Mouse (Mus musculus) adrenal gland, postnatal 36 days (tissue): Measurements from ENCODE around the gene G6pdx. TPM values are rescaled to one million over a fixed set of nuclear protein-coding genes. Genes with fewer than 3 reads are reported as not detected.
A peak's percentile ranks its signal among the peaks of the same experiment; 100 is the strongest.

Experiments used
- DNase-seq, 2 experiments: peaks; one replicate each; pipeline ENCODE4 v3.0.0; 2021; ENCODE audit warnings: mixed read lengths in 1 of 2
- long read RNA-seq, 2 experiments: library from polyadenylated mRNA; stranded (forward); transcript quantifications; one replicate each; pipeline ENCODE4 v2.0.0; 2021; ENCODE audit warnings: borderline sequencing depth in 2 of 2
- total RNA-seq, 2 experiments: library from RNA; stranded (reverse); gene quantifications; 2 replicates each; pipeline ENCODE4 v1.2.3; 2021

G6pdx gene
- 100 to 1,000 TPM; 172 to 176 TPM for total RNA-seq
- long read RNA-seq, experiment 1, transcript G6pdx-201 (13 exons, 2,652 nt): major isoform, 36 of 51 reads
- long read RNA-seq, experiment 1, partial matches to known transcripts: 13 of 51 reads
- long read RNA-seq, experiment 1, other reads (novel, unspliced or antisense): 1 of 51 reads
- long read RNA-seq, experiment 2, transcript G6pdx-201 (13 exons, 2,652 nt): major isoform, 20 of 26 reads
- long read RNA-seq, experiment 2, partial matches to known transcripts: 4 of 26 reads
- long read RNA-seq, experiment 2, other reads (novel, unspliced or antisense): 2 of 26 reads

DNA sequence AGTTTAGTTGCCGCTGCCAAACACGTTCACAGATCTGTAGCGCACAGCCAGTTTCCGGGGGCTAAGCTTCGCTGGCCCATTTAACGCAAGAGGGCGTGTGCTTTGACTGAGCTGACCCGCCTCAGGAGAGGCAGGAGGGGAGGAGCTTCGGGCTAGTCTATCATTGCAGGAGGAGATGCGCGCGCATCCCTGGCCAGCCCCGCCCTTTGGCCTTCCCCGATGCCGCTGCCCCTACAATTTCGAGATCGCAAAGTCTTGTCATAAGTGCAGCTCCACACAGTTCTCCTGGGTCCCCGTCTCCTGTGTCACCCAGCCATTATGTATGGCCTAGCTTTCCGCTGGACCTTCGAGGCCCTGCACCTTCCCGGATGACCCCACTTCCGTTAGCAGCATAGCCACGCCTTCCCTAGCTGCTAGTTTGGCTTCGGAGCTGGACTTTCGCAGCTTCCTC is at the start of gene G6pdx:
TSS of gene G6pdx (minus strand) at position 369 of the 451 bp plus-strand sequence.
- peak; percentile 89 to 91 for DNase-seq

DNA sequence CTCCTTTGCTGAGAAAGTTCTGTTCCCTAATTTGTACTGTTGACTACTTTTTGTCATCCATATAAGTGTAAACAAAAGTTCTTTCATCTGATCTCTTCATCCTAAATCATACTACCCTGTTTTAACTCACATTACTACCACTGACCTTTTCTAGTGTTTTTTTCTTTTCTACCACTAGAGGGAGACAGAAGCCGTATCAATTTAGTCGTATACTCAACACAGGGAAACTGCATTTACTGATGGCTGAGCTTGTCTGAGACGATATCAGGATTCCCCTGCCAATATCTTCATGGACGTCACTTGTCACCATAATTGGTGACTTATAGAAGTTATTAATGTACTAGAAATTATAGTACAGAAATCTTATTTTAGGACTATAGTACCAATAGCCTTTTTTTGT is 23.8 kb upstream of the G6pdx start:
- no peak for DNase-seq

DNA sequence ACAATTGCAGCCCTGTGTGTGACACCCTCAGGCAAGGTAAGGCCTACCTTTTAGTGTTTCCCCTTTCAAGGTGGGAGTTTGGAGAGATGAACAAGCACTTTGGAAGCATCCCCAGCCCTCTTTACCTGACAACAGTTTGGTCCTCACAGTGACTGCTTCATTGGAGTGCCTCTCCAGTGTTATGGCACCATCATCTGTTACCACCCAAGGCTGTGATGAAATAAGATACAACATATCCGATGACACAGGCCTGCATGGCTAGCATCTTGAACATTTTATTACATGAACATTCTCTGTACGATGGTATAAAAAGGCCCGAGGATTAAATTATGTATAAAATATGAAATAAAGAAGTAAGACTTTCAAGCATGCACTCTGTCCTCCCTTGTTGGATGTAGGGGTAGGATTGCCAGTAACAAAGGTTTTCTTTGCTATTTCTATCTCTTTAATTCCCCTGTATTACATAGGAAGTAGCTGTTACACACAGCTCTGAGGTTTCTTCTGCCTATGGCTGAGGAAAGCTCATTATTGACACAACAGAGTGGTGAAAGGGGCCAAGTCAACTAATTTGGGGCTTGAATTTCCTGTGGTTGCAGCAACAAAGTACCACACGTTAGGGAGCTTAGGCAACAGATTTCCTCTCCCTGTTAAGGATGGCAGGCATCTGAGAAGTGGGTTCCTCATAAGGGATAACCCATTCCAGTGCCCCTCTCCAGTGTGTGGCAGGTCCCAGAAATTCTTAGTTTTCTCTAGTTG is 22.3 kb upstream of the G6pdx start:
- no peak for DNase-seq

DNA sequence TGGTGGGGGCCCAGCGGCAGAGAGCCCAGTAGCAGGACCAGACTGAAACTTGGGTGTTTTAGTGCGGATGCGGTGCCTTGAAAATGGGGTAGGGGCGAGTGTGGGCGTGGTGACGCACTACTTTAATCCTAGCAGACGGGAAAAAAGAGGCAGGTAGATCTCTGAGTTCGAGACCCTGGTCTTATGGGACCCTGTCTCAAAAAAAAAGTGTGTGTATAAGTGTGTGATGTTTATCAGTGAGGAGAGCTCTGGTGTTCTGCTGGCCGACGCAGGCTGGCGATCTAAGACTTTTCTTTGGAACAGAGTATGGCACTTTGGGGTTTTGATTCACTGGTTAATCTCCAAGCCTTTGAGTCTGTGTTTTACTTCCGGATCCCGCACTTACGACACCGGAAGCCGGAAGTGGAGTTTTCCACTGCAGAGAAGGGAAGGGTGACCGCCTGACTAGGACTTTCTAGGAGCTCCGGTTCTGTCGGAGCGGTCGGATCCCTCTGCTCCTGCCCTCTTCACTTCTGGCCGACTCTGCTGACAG is 362 bp upstream of the G6pdx start:
- DNase-seq: peak; percentile 77 to 80

DNA sequence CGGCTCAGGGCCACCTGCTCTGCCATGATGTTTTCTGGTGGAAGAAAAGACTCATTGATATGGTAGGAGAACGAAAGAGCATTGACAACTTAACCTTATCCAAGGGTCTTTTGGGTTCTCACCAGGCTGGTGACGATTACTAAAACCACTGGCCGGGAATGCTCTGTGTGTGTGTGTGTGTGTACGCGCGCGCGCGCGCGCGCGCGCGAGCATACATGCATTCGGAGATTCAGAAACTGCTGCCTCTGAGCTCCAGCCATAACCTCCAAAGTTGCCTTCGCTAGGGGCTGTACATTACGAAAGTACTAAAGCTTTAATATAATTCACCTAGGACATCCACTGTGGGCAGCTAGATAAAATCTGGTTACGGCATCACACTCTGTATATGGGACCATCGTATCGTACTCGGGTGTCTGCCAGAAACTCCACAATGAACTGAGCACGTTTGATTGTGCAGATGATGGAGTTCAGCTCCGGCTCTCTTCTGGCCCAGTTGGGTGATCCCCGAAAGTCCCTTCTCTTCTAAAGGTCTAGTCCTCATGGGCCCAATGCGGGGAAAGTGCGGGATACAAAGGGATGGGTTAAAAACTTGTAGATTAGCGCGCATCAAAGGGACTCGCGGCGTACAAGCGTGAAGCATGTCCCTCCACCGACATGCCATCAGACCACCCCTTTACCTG is 708 bp downstream of the G6pdx start:
- DNase-seq: no peak

DNA sequence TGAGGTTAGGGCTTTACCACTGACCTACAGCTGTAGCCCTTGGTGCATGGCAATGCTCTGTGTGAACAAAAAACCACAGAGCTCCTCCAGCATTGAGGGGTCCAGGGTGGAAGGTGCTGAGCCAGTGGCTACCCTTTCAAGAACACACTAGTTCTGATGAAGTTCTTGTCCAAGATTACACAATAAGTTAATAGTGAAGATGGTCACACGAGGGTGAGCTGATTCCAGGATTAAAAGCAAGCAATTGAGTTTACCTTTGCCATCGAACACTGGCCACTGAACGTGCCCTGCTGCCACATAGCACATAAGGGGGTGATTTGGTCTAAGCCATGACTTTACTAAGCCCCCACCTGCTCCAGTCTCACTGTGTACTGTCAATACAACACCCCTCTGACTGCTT is 1.9 kb downstream of the G6pdx start:
- DNase-seq: no peak

DNA sequence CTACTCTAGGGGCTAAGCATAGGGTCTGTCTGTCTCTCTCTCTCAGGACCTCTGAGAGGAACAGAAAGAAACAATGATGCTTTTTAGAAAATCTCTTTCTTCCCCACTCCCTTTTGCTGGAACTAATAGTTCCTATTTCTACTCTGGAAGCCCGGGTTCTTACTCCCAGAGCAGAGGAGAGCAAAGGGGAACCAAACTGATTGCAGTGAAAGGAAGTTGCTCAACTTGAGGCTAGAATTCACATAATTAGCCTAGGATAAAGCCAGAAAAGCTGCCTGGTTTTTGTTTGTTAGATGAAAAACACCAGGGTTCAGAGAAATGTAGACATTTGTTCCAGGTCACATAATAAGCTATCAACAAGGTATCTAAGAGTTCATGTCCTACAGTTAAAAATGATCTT is 2.7 kb downstream of the G6pdx start:
- DNase-seq: no peak

DNA sequence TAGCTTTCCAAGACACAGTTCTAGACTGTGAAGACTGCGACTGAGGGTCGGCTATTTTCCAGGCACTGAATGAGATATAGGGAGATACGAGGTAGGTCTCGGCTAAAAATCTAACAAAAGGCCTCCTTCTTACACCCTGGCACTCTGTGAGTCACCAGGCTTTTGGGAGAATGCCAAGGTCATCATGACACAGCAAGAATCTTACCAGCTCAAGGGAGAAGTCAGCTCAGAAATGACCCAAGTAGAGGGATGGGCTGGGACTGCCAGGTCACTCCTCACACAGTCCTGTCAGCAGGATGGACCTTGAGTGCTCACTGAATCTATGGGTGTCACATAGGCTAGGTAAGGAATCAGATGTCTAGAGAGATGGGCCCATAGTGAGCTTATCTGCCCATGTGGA is 3.8 kb downstream of the G6pdx start:
- peak; percentile 80 to 84 for DNase-seq

DNA sequence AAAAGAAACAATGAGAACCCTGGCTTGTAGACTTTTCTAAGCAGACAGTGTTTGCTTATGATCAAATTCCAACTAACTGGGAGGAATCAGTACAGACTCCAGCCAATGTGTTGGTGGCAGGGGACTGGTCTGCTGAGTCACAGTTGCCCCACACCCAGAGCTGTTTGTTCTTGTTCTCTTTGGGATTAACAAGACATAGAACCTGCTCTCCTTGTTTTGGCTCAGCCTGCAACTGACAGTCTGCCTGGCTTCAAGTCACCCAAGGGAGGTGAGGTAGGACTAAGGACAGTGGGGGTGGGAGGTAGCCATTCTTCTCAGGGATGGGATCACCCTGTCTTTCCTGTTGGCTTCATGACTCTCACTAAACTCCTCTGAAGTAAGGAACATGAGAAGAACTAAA is 4.6 kb downstream of the G6pdx start:
- peak; percentile 28 to 38 for DNase-seq

DNA sequence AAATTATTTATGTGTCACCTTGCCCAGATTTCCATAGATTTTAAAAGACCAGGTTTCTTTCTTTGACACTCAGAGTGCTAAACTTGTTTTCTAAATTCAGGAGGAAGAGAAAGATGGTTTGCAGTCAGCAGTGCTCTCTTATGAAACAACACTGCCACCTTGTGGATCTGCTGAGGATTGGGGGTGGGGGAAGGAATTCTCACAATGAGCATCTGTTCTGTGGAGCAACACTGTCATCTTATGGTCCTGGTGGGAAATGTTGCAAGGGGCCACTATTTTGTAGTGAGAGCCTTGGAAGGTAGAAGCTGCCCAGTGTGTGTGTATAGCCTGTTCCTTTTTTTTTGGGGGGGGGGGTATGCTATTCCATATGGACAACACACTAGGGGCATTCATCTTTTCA is 15.6 kb downstream of the G6pdx start:
- peak; percentile 58 to 64 for DNase-seq

DNA sequence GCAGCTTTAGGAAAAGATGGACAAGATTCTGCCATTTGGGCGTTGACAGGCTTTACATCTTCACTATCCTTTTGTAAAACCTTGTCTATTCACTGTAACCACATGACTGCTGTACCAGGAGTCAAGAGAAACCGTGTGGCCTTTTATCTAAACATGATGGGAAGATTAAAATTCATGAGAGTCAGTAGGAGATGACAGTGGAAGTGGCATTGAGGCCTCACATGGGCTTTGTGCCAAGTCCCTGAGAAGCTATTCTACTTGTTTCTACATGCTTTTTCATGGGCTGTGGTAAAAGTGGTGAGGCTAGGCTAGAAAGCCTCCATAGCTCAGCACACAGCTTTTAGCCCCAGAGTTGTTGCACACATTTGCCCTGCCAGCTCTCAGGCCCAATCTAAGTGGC is 20.7 kb downstream of the G6pdx start:
- no peak for DNase-seq

DNA sequence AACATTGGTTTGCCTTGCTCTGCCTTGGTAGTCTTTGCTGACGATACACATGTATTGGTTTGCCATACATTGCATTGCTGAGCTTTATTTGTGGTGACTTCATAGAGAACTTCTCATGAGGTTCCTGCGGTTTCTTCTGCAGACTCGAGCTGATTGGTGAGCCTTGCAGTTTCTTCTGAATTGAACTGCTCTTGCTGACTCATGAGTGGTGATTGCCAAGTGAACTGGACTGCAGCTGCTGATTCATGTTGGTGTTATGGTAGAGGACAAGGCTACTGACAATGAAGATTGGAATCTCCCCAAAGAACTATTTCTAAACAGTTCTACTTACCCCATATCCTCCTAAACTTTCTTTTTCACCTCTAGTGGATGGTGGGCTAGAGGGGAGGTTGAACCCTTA is 28.9 kb downstream of the G6pdx start:
- DNase-seq: peak; percentile 9 to 42

DNA sequence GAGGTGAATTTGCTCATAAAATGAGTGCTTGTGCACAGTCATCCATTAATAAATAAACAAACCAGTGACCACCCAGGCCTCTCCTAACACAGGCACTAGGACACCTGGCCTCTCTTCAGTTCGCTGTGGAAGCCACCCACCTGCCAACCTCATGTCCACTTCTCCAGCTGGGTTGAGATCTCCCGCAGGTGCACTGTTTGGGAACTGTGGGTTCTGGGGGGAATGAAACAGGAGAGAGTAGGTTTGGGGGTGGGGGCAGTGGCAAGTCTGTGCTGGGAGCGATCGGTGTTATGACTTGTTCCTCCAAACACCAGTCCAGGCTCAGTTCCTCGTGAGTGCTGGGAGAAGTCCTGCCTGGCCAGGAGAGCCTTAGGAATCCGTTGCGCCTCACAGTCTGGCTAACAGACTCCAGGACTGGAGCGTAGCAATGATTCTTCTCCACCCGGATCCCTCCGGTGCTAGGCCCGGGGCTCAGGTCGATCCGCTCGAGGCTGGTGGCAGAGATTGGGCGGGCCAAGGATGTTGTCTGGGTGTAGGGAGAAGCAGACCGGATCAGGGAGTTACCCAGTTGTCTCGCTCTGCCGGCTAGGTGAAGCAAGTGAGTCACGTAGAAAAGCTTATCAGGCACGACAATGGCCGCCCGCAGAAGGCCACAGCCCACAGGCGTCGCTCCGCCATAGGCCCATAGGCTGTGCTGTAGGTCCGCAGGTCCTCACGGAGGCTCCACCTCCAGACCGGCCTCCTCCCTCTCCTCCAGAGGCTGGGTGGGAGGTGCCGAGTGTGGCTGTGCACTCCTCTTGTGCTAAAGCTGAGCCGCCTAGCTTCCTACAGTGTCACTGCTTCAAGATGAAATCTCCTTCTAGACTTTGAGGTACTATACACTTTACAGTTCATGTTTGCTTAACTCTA is 36.2 kb downstream of the G6pdx start, which contains the start of the genes Fam3a and Ikbkg:
TSS of gene Fam3a (minus strand) at position 738 of the 909 bp plus-strand sequence.
TSS of gene Ikbkg (plus strand) at position 756 of the 909 bp plus-strand sequence.
- peak; percentile 88 to 89 for DNase-seq

DNA sequence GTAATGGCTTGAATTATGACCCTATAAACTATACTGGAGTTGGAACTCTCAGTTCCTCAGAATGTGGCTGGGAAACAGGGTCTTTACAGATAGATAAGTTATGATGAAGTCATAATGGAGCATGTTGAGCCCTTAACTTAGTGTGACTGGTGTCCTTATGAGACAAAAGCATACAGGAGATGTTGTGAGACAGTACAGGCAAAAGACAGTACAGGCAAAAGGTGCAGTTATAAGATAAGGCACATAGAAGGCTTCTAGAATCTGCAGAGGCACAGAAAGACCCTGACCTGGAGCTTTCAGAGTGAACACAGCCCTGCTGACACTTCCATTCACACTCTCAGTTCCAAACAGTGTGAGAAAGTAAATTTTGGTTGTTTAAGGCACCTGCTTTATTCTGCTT is 40.8 kb downstream of the G6pdx start:
- DNase-seq: no peak

DNA sequence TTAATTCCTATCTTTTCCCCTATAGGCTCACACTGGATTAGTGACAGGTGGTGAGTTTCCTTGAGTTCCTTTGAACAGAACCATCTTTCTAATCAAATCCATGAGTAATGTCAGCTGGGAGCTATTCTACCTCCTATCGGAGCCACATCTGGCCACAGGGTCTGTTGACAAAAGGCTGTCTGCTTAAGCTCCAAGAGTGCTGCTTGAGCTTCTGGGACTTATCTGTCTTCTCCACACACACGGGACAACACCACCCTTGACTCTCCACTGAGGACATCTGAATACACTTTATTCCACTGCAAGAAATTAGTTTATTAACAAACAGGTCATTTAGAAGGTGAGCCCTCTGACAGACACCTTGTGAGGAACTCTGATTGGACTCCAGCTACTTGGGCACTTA is 44.5 kb downstream of the G6pdx start:
- DNase-seq: no peak

DNA sequence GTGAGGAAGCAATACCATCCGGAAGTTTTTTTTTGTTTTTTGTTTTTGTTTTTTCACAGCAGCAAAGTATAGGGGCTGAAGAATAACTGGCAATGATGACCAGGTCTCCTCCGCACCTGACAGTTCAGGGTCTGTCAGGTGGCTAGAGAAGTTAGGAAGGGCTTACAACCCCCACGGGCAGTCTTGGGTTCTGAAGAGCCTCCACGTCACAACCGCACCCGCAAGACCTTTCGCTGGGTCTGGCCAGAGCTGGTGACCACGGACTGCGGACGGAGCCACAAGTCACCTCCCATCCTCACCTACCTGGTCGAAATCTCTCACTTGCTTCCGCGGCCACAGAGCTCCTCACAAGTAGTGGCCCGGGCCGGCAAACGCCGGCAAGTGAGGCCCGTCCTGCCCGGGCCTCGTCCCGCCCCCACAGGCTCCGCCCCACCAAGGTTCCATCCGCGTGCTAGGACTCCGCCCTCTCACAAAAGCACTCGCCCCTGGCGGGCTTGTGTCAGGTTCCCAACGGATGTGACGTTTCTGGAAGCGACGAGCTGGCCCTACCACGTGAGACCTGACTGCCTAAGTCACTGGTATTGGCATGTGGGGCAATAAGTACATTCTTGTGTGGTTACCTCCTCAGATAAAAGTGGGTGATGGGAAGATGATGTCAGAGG is 56.0 kb downstream of the G6pdx start, which contains the start of the genes Ubl4a and Slc10a3:
TSS of gene Ubl4a (minus strand) at position 331 of the 662 bp plus-strand sequence.
TSS of gene Slc10a3 (minus strand) at position 462 of the 662 bp plus-strand sequence.
- DNase-seq: peak; percentile 90 to 92

DNA sequence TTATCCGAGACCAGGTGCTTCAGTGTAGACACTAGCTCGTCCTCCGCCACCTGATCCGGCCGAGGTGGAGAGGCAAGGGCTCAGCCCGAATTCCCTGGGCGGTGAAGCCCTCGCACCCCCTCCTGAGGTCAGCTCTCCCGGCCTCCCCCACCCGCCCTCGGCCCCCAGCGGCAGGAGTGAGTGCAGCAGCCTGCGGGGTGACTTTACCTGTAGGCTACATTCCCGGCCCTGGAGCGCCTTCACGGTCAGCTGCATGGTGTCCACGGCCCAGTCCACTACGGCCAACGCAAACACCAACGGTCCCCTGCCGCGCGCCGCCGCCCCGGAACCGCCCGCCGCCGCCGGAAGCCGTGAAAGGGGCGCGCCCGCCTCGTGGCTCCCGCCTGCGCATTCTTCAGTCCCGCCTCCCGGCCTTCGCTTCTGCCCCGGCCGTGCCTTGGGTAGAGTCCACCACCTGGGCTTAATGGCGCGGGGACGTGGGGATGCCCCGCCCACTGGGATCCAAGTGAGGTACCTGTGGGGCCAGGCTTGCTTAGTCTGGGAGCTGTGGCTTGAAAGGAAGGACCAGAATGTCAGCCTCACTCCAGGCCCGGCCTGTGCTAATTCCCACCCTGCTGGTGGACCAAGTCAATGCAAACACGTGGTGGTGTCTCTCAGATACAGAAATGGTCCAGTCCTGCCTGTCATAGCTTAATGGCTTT is 60.6 kb downstream of the G6pdx start:
- DNase-seq: peak; percentile 83 to 89

DNA sequence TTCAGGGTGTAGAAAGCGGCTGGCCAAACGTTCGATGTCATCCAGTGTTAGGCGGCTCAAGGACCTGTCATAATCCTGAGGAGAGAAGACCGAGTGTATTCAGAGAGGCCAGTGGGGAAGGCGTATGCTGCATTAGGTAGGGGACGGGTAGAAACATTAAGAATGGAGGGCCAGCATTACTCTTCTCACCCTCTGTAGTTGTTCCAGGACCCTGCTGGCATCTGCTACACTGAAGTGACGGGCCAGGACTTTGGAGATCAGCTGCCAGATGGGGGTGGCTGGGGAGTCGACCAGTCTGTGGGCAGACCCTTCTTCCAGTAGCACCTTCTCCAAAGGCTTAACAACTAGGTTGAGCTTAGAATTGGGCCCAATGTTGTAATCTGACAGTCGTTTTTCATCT is 61.5 kb downstream of the G6pdx start:
- DNase-seq: no peak
